Mouse (Mus musculus) neural tube, embryonic 12.5 days (tissue): Measurements from ENCODE around the gene Olfr855. TPM values are rescaled to one million over a fixed set of nuclear protein-coding genes. Genes with fewer than 3 reads are reported as not detected.

Source experiments
- ATAC-seq: fragments of 200-750 bp; cut with Nextera tagmentation; 2 replicates; pipeline ENCODE4 v1.8.0; 2017; ENCODE audit warnings: low read depth, mild to moderate bottlenecking, moderate TSS enrichment, moderate library complexity; ENCODE audit not compliant: low FRiP score
- H3K27ac ChIP-seq: fragments of 300-500 bp; sonication (generic); 2 replicates; pipeline ENCODE4 v1.5.1; 2016
- H3K27me3 ChIP-seq: fragments of 300-500 bp; sonication (generic); replicated peaks from 2 replicates; pipeline ENCODE4 v1.6.1; 2016; ENCODE audit warnings: mild to moderate bottlenecking
- H3K36me3 ChIP-seq: fragments of 300-500 bp; sonication (generic); 2 replicates; pipeline ENCODE4 v1.6.1; 2016; ENCODE audit warnings: mild to moderate bottlenecking
- H3K4me1 ChIP-seq: fragments of 300-500 bp; sonication (generic); 2 replicates; pipeline ENCODE4 v1.6.1; 2016
- H3K4me2 ChIP-seq: fragments of 300-500 bp; sonication (generic); replicated peaks from 2 replicates; pipeline ENCODE4 v1.6.1; 2016; ENCODE audit warnings: mild to moderate bottlenecking
- H3K4me3 ChIP-seq: fragments of 300-500 bp; sonication (generic); 2 replicates; pipeline ENCODE4 v1.5.1; 2016
- H3K9ac ChIP-seq: fragments of 300-500 bp; sonication (generic); 2 replicates; pipeline ENCODE4 v1.6.1; 2016; ENCODE audit warnings: mild to moderate bottlenecking
- H3K9me3 ChIP-seq: fragments of 300-500 bp; sonication (generic); 2 replicates; pipeline ENCODE4 v1.6.1; 2016; ENCODE audit warnings: mild to moderate bottlenecking
- WGBS: fragments of 180-500 bp; shearing (Covaris S2); methylation state at CpG from one replicate; pipeline ENCODE4 v1.1.7; 2016; 5-methylcytosine and 5-hydroxymethylcytosine counted together
- polyA plus RNA-seq: library from polyadenylated mRNA; unstranded; fragments of >200 nt; fragmentation: Nextera tagmentation; extraction: Ambion mirVana; gene quantifications from 2 replicates; pipeline ENCODE4 v1.2.1, GENCODE M21; 2016

Olfr855 gene
- not detected in 2 replicates for polyA plus RNA-seq

GRCm38 (mm10) chr9:19582317-19582716 is at the start of gene Olfr855:
Gene Olfr855, plus strand, starts transcription at chr9:19582617.
- no peak within 1 kb of the TSS for H3K27ac ChIP-seq
- ATAC-seq = no peak
- no peak within 1 kb of the TSS for H3K4me2 ChIP-seq
- H3K27me3 ChIP-seq = no peaks in the 10 kb centered on the region
- no peak within 1 kb of the TSS for H3K4me3 ChIP-seq
- H3K36me3 ChIP-seq = no peaks in the 10 kb centered on the region
- 0 out of 2 replicates have a peak, but pooled peaks cover 4% of the 10 kb centered on the region for H3K9me3 ChIP-seq
- no peak within 1 kb of the TSS for H3K9ac ChIP-seq
- no peaks in the 10 kb centered on the region for H3K4me1 ChIP-seq

GRCm38 (mm10) chr9:19540976-19541375 is 41.4 kb upstream of the Olfr855 start, which contains the start of gene Olfr853:
Gene Olfr853, minus strand, starts transcription at chr9:19541076.
- no peaks in the 10 kb centered on the region for H3K27me3 ChIP-seq
- peaks cover 13% of the 10 kb centered on the region for H3K9me3 ChIP-seq
- H3K4me2 ChIP-seq = no peak within 1 kb of the TSS
- no peak for ATAC-seq
- no peaks in the 10 kb centered on the region for H3K36me3 ChIP-seq
- no peak within 1 kb of the TSS for H3K9ac ChIP-seq
- WGBS = 85% methylated on average over 1 of the region's 1 CpGs
- no peaks in the 10 kb centered on the region for H3K4me1 ChIP-seq
- H3K27ac ChIP-seq = no peak within 1 kb of the TSS
- H3K4me3 ChIP-seq = no peak within 1 kb of the TSS

GRCm38 (mm10) chr9:19567282-19567681 is 15.1 kb upstream of the Olfr855 start, which contains the start of gene Olfr854:
Gene Olfr854, minus strand, starts transcription at chr9:19567382.
- ATAC-seq = no peak
- H3K4me2 ChIP-seq = no peak within 1 kb of the TSS
- H3K9me3 ChIP-seq = peaks cover 13% of the 10 kb centered on the region
- H3K4me1 ChIP-seq = no peaks in the 10 kb centered on the region
- no peak within 1 kb of the TSS for H3K4me3 ChIP-seq
- no peaks in the 10 kb centered on the region for H3K27me3 ChIP-seq
- no peaks in the 10 kb centered on the region for H3K36me3 ChIP-seq
- H3K27ac ChIP-seq = no peak within 1 kb of the TSS
- H3K9ac ChIP-seq = no peak within 1 kb of the TSS
- WGBS = 84% methylated on average over 1 of the region's 1 CpGs

GRCm38 (mm10) chr9:19621297-19621696 is 38.9 kb downstream of the Olfr855 start:
- Histone ChIP-seq H3K4me3 (no peak overlapping the region), H3K27ac (no peak overlapping the region), H3K9ac (no peak overlapping the region), H3K36me3 (peaks cover 11% of the 10 kb centered on the region; the same call in 1 of the 2 replicates), H3K9me3 (no peaks in the 10 kb centered on the region), H3K4me2 (no peak overlapping the region), H3K27me3 (no peaks in the 10 kb centered on the region), H3K4me1 (no peaks in the 10 kb centered on the region)
- WGBS = 94% methylated on average over 3 of the region's 3 CpGs
- ATAC-seq = peak; percentile 27; the same call in 1 of the 2 replicates

GRCm38 (mm10) chr9:19621843-19622822 is 39.7 kb downstream of the Olfr855 start, which contains the start of gene Zfp317:
Gene Zfp317, plus strand, starts transcription at chr9:19622102.
- Histone ChIP-seq H3K27me3 (no peaks in the 10 kb centered on the region), H3K27ac (0 out of 2 replicates have a peak within 1 kb of the TSS, but pooled peaks have one; percentile 21), H3K36me3 (peaks cover 12% of the 10 kb centered on the region; the same call in 1 of the 2 replicates), H3K9ac (peak within 1 kb of the TSS; percentile 65), H3K4me2 (peak within 1 kb of the TSS; percentile 51), H3K4me1 (no peaks in the 10 kb centered on the region), H3K4me3 (peak within 1 kb of the TSS; percentile 50), H3K9me3 (no peaks in the 10 kb centered on the region)
- WGBS = 2% methylated on average over 35 of the region's 35 CpGs
- peak; percentile 97 for ATAC-seq

- H3K36me3 ChIP-seq = peaks cover 31% of the 10 kb centered on the region
- ATAC-seq = no peak
- no peak overlapping the region for H3K4me3 ChIP-seq
- no peak overlapping the region for H3K4me2 ChIP-seq
- H3K4me1 ChIP-seq = no peaks in the 10 kb centered on the region
- H3K9ac ChIP-seq = no peak overlapping the region
- no peaks in the 10 kb centered on the region for H3K27me3 ChIP-seq
- no peak overlapping the region for H3K27ac ChIP-seq
- H3K9me3 ChIP-seq = no peaks in the 10 kb centered on the region
These were observed 47.2 kb downstream of the Olfr855 start for GRCm38 (mm10) chr9:19629574-19629973.

Other genes starting within 250 kb of the Olfr855 start
- not detected in 2 replicates for gene Olfr845, start 246.2 kb upstream of the Olfr855 start, polyA plus RNA-seq
- gene Olfr846, start 218.6 kb upstream of the Olfr855 start, polyA plus RNA-seq = not detected in 2 replicates
- not detected in 2 replicates for gene Olfr847, start 203.9 kb upstream of the Olfr855 start, polyA plus RNA-seq
- gene Olfr849, start 142.4 kb upstream of the Olfr855 start, polyA plus RNA-seq = not detected in 2 replicates
- not detected in 2 replicates for gene Olfr850, start 104.4 kb upstream of the Olfr855 start, polyA plus RNA-seq
- gene Olfr851, start 89.3 kb upstream of the Olfr855 start, polyA plus RNA-seq = not detected in 2 replicates
- gene Olfr853, start 41.5 kb upstream of the Olfr855 start, polyA plus RNA-seq = not detected in 2 replicates
- gene Olfr854, start 15.2 kb upstream of the Olfr855 start, polyA plus RNA-seq = not detected in 2 replicates
- gene Zfp317, start 39.5 kb downstream of the Olfr855 start, polyA plus RNA-seq = 37.9 and 40.6 TPM in 2 replicates
- not detected in 2 replicates for gene Olfr857, start 126.8 kb downstream of the Olfr855 start, polyA plus RNA-seq
- gene Olfr58, start 197.7 kb downstream of the Olfr855 start, polyA plus RNA-seq = not detected in 2 replicates
- not detected in 2 replicates for gene Olfr859, start 222.3 kb downstream of the Olfr855 start, polyA plus RNA-seq